Mouse (Mus musculus) gastrocnemius, postnatal 4 days (tissue): Measurements from ENCODE around the gene Ide. TPM values are rescaled to one million over a fixed set of nuclear protein-coding genes. Genes with fewer than 3 reads are reported as not detected.
A peak's percentile ranks its signal among the peaks of the same experiment; 100 is the strongest.
"Not testable (repeated sequence)": the region's sequence is repeated elsewhere in the genome, so short reads cannot be mapped to it uniquely, and the experiment has no call there.

Experiments used
- DNase-seq, 2 experiments: peaks; one replicate each; pipeline ENCODE4 v3.0.0; 2021 to 2022; ENCODE audit warnings: low spot score in 2 of 2, mixed read lengths in 2 of 2
- total RNA-seq, 2 experiments: library from RNA; stranded (reverse); gene quantifications; 2 replicates each; pipeline ENCODE4 v1.2.3; 2021

Gene Ide
- total RNA-seq, 2 experiments from 2014 or later, result 72.6 to 78.8 TPM

- no peak for DNase-seq
Observed at GRCm38 (mm10) chr19:37275555-37275954, 62.1 kb downstream of the Ide start.

GRCm38 (mm10) chr19:37269106-37269505, 68.5 kb downstream of the Ide start:
- no peak for DNase-seq

DNA sequence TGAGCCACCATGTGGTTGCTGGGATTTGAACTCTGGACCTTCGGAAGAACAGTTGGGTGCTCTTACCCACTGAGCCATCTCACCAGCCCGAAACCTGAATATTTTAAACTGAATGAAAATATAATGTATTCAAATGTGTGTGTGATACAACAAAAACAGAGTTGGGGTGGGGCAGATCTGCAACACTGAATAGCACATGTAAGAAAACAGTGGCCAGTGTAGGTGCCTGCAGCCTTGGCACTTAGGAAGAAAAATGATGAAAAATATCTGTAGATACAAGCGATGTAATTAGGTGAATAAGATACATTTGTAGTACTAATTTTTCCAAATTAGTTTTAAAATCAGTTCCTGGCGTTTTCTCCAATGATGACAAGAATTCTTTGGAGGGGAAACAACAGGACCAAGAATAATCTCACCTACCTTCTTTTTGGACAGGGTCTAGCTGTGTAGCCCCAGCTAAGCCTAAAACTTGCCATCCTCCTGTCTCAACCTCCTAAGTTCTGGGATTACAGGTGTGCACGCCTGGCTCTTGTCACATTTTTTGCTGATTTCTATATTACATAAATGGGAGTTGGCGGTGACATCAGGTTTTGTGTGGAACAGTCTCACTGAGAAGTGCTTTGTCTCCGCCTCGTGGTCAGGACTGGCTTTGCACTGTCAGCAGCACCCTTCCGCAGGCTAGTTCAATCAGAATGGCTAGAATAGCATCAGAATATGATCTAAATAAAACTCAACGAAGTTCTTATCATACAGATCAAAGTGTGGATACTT, 72.1 kb downstream of the Ide start:
- peak; percentile 68 to 81 for DNase-seq

DNA sequence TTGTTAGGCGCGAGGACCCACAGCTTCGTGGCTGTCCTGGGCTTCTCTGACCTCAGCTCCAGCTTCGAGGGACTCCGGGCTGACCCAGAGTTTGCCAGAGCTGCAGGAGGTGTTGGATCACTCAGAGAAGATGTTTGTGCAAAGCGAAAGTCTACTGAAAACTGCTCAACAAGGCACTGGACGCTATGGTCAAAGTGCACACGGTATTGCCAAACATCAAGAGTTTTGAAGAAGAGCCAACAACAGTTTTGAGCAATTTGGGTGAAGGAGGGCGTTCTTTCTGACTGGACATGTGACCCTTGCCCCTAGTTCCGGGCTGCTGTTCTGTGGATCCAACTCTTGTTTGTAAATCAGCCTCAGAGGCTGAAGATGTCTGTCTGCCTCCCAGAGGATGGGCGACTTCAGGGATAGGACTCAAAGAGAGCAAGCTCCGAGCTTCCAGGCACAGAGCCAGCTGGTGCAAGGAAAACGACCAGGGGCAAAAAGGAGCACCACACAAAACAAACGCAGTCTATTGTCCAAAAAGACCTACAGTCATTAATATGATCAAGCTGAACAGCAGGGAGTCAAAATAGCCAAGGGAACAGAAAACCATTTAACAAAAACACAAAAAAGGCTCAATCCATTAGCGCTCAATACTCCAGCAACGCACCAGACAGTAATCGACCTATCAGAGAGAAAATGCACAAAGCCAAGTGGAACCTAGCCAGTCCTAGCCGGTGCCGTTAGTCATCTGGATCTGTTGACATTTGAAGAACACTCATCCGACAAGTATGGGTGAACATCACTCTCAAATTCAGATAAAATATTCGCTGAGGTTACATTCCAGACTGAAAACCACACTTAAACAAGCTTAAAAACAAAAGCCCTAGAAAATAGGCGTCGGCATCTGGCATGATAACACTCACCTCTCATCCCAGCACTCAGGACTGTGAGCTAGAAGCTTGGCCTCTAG, 73.4 kb downstream of the Ide start:
- no peak for DNase-seq

DNA sequence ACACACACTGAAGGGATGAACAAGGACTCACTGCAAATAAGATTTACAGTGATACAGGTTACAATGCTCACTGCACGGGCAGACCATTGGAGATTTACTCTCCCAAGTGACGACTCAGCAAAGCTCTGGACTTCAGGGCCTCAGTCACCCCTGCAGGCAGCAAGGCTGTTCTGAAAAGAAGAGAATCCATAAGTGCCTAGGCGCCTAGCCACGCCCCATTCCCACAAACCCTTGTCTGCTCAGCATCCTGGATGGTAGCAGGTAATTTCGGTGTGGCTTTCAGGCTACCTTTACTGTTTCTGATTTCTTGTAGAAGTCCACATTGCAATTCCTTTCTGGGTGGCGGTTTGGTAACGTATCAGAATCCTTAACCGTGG, 74.1 kb downstream of the Ide start:
- no peak for DNase-seq

DNA sequence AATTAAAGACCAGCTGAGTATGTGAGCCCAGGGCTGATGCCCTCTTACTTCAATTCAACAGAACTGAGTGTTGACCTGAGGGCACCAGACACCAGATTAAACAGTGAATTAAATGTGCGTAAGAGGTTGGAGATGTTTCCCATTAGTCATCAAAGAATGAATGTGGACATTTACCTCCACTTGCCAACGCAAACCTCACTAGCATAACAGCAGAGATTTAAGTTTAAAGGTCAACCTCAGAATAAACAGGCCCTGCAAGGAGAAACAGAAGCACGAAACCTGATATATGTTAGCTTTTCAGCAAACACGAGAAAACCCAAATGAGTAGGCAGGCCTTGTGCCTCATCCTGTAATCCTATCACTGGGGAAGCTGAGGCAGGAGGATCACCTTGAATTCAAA, 75.3 kb downstream of the Ide start:
- DNase-seq, result no peak

GRCm38 (mm10) chr19:37255321-37255720, 82.3 kb downstream of the Ide start:
- DNase-seq, result no peak

- no peak for DNase-seq
Observed at GRCm38 (mm10) chr19:37252104-37252503, 85.5 kb downstream of the Ide start.

DNA sequence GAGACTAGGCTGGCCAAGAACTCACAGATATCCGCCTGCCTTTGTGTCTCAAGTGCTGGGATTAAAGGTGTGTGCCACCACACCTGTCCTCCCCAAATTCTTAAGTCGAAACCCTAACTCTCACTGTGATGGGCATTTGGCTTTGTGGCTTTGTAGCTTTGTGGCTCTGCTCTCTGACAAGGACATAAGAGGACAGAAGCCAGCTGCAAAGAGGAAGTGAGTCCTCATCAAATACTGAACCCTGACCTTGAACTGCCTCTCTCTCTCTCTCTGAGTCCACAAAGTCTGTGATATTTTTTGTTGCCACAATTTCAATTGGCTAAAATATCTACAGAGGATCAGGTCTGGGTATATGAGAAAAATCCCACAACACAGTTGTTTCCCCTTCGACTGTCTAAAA, 89.5 kb downstream of the Ide start:
- DNase-seq, result no peak

GRCm38 (mm10) chr19:37246859-37247258, 90.8 kb downstream of the Ide start:
- no peak for DNase-seq

GRCm38 (mm10) chr19:37242707-37243106, 94.9 kb downstream of the Ide start:
- DNase-seq, result no peak

DNA sequence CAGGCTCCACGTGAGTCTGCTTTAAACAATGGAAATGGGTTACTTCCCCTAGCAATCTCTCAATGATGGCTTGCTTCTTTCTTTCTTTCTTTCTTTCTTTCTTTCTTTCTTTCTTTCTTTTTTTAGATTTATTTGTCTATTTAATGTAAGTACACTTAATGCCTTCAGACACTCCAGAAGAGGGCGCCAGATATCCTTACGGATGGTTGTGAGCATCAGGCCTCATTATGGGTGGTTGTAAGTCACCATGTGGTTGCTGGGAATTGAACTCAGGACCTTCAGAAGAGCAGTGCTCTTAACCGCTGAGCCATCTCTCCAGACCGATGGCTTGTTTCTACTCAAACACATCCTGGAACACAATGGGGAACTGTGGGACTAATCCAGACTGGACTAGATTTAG, 96.5 kb downstream of the Ide start:
- DNase-seq, result no peak

GRCm38 (mm10) chr19:37239096-37239495, 98.6 kb downstream of the Ide start:
- DNase-seq, result peak in 1 of 2 experiments; percentile 40

DNA sequence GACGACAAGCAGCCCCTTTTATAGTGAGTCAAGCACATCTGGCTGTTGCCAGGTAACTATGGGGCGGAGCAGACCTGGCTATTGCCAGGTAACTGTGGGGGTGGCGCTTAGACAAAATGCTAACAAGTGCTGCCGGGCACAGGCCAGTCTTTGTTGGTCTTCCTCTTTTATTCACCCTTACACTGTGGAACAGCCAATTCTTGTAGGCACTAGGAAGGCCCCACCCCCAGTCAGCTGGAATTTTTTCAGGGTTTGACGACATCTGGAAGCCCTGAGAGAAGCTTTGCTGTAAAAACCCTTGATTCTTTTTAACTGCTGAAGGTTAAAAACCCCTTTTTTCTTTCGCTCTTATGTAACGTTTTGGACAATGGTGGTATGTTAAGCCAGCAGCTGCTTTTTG, 99.0 kb downstream of the Ide start:
- no peak for DNase-seq

DNA sequence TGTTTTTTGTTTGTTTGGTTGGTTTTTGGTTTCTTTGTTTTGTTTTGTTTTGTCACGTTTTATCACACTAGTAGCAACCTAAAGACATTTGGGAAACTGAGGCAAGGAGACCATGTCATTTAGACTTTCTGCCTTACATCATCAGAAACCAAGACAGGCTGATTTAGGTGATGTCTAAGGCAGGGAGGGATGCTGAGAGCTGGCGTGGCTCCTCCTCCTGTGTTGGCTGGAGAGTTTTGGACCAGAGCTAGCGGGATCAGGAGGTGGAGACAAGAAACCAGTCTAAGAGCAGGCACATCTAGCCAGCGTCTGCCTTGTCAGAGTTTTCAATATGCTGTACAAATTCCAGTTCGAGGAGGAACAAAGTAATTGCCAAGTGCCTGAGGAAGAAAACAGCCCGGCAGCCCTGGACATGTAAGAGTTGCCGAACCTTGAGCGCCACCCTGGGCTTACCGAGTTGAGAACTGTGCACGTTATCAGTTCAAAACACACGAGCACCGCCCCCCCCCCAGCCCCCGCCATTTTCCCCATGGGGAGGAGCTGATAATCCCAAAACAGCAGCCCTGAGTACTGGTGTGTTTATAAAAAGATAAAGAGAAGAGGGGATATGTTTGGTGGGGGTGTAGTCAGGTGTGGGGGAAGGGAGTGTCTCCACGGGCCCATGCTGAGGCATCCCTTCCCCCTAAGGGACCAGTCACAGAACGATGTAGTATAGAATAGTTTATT, 99.8 kb downstream of the Ide start:
- DNase-seq, result no peak

- DNase-seq, result no peak
Observed at GRCm38 (mm10) chr19:37237306-37237705, 100.3 kb downstream of the Ide start.

DNA sequence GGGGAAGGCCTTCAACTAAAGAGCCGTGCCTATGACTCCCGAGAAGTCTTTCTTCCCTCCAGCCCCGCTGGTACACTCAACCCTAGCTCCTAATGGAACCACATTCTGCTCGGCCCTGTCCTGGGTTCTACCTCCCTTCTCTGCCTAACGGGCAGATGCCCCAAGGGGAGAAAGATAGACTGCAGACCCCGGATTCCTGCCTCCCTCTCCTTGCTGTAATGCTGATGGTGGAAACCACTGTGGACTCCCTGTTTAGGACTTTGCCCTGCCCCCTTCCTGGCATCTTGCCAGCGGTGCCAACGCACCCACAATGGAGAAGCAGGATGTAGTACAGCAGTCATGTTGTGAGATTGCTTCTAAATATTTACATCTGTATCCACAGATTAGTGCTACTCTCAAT, 101.8 kb downstream of the Ide start:
- no peak for DNase-seq

- DNase-seq, result no peak
Observed at GRCm38 (mm10) chr19:37233561-37234539, 103.8 kb downstream of the Ide start.

DNA sequence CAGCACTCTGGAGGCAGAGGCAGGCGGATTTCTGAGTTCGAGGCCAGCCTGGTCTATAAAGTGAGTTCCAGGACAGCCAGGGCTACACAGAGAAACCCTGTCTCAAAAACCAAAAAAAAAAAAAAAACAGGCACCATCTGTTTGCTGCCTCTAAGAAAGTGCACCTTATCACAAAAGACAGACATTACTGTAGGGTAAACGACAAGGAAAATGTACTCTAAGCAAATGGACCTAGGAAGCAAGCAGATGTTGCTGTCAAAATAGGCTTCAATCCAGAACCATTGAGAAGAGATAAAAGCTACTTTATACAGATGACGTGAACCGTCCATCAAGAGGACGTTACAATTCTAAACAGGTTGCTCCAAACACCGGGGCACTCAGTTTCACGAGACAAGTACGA, 105.1 kb downstream of the Ide start:
- not testable (repeated sequence) for DNase-seq

DNA sequence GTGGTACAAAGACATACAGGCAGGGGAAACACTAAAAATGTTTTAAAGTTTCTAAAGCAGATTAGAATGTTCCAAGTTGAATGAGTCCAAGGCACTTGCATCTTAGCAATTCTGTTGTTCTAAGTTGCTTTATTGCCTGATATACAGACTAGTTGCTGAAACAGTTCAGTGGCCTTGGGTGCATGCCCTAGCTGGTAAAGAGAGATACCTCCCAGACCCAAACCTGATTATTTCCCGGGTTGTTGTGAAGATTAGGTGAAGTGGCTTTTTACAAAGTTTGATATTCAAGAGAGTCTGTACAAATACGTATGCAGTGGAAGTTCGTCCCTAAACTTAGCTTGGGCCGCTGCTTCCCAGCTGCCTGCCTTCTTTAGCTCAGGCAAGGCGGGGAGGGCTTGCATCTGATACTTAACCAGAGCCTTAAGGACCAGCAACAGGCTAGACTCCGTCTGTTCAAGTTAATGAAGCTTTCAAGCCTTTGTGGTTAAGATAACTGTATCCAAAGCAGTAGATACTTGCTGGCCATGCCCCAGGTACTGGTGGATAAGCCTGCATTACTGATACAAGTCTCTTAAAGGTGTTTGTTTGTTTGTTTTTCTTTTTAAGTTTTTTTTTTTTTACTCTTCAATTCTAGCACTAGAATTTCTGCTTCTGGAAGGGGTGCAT, 112.3 kb downstream of the Ide start:
- DNase-seq, result no peak
